Mouse (Mus musculus) lung, postnatal 0 days (tissue): ENCODE measurements around the gene Trim75.

Experiments used
- CTCF ChIP-seq: IDR thresholded peaks from 2 replicates; pipeline ENCODE4 v1.5.1; 2016; ENCODE audit warnings: antibody characterized with exemption, mild to moderate bottlenecking
- EP300 ChIP-seq: IDR thresholded peaks from 2 replicates; pipeline ENCODE4 v1.6.1; 2016; ENCODE audit warnings: antibody characterized with exemption, mild to moderate bottlenecking, control low read depth

DNA sequence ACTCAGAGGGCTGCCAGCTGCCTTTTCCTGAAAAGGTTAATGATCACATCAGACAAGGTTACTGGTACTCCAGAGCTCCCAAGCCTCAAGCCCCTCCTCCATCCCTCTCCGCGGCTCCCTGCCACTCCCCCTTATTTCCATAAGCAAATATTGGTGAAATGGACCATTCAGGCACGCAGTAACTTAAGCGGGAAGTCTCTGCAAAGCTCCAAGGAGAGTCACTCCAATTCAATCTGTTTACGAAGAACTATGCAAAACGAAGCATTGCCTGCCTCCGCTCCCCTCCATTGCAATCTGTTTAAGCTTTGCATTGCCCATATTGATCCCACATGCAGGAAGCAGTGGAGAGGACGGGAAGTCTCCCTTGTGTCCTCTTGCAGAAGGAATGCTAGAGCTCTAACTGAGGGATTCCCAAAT lies 49.5 kb upstream of the Trim75 start, which contains the start of gene Apela:
- TF ChIP-seq CTCF, result no peak
- TF ChIP-seq EP300, result no peak
